Mouse (Mus musculus) limb, embryonic 14.5 days (tissue): Measurements from ENCODE around the gene Tmco4. TPM values are rescaled to one million over a fixed set of nuclear protein-coding genes. Genes with fewer than 3 reads are reported as not detected.

Source experiments
- ATAC-seq: fragments of 200-750 bp; cut with Nextera tagmentation; 2 replicates; pipeline ENCODE4 v1.8.0; 2017; ENCODE audit warnings: low read depth, moderate number of reproducible peaks, moderate TSS enrichment; ENCODE audit not compliant: low FRiP score
- DNase-seq: peaks from one replicate; pipeline ENCODE4 v3.0.0-alpha.2; 2015; ENCODE audit warnings: low spot score
- H3K27ac ChIP-seq: fragments of 300-500 bp; sonication (generic); replicated peaks from 2 replicates; pipeline ENCODE4 v1.5.1; 2014; ENCODE audit warnings: low read depth, mild to moderate bottlenecking, low read length, moderate library complexity, mixed read lengths
- H3K27me3 ChIP-seq: fragments of 300-500 bp; sonication (generic); 2 replicates; pipeline ENCODE4 v1.6.1; 2014; ENCODE audit warnings: low read length, mixed read lengths; ENCODE audit not compliant: control insufficient read depth, insufficient read depth
- H3K36me3 ChIP-seq: fragments of 300-500 bp; sonication (generic); 2 replicates; pipeline ENCODE4 v1.6.1; 2014; ENCODE audit warnings: mild to moderate bottlenecking, low read length, moderate library complexity, mixed read lengths; ENCODE audit not compliant: control insufficient read depth, insufficient read depth
- H3K4me1 ChIP-seq: fragments of 300-500 bp; sonication (generic); 2 replicates; pipeline ENCODE4 v1.6.1; 2014; ENCODE audit warnings: antibody characterized with exemption, low read length, mixed read lengths; ENCODE audit not compliant: control insufficient read depth, insufficient read depth
- H3K4me2 ChIP-seq: fragments of 300-500 bp; sonication (generic); replicated peaks from 2 replicates; pipeline ENCODE4 v1.6.1; 2014; ENCODE audit warnings: low read depth, mild to moderate bottlenecking, low read length, moderate library complexity; ENCODE audit not compliant: severe bottlenecking
- H3K4me3 ChIP-seq: fragments of 300-500 bp; sonication (generic); replicated peaks from 2 replicates; pipeline ENCODE4 v1.5.1; 2014; ENCODE audit warnings: low read length
- H3K9ac ChIP-seq: fragments of 300-500 bp; sonication (generic); 2 replicates; pipeline ENCODE4 v1.6.1; 2014; ENCODE audit warnings: mild to moderate bottlenecking, low read depth, low read length, moderate library complexity; ENCODE audit not compliant: severe bottlenecking
- H3K9me3 ChIP-seq: fragments of 300-500 bp; sonication (generic); 2 replicates; pipeline ENCODE4 v1.6.1; 2016; ENCODE audit warnings: low read length; ENCODE audit not compliant: control insufficient read depth
- POLR2A ChIP-seq: fragments of 200-500 bp; IDR thresholded peaks from 2 replicates; pipeline ENCODE4 v1.8.0; 2012; ENCODE audit warnings: inconsistent platforms, mild to moderate bottlenecking, moderate library complexity, borderline replicate concordance; ENCODE audit not compliant: insufficient read depth, insufficient read length; ENCODE audit errors: extremely low read depth
- WGBS: fragments of 180-500 bp; shearing (Covaris S2); extraction: QIAGEN DNeasy Blood & Tissue Kit; methylation state at CpG from one replicate; pipeline ENCODE4 v1.1.7; 2014; 5-methylcytosine and 5-hydroxymethylcytosine counted together
- polyA plus RNA-seq, 2 experiments: library from polyadenylated mRNA; depleted of rRNA in 1 of 2; stranded (reverse) in 1 of 2; unstranded in 1 of 2; fragments of >200 nt; fragmentation: Nextera tagmentation in 1 of 2; extraction: Ambion mirVana in 1 of 2; gene quantifications; 2 replicates each; pipeline versions ENCODE4 v1.2.1 to v1.2.3; 2012 to 2014

The Tmco4 gene
- polyA plus RNA-seq, 2 experiments: 4.2 to 4.7 TPM

GRCm38 (mm10) chr4:138939481-138939880, 33.2 kb upstream of the Tmco4 start:
- ATAC-seq: no peak
- H3K4me3 ChIP-seq: no peak overlapping the region
- H3K4me2 ChIP-seq: no peak overlapping the region
- no peak overlapping the region for H3K27ac ChIP-seq
- no peak for TF ChIP-seq POLR2A
- no peak overlapping the region for H3K9ac ChIP-seq
- 68% methylated on average over 4 of the region's 4 CpGs for WGBS
- H3K27me3 ChIP-seq: no peaks in the 10 kb centered on the region
- DNase-seq: no peak
- peaks cover 12% of the 10 kb centered on the region for H3K4me1 ChIP-seq
- no peaks in the 10 kb centered on the region for H3K9me3 ChIP-seq
- no peaks in the 10 kb centered on the region for H3K36me3 ChIP-seq

DNA sequence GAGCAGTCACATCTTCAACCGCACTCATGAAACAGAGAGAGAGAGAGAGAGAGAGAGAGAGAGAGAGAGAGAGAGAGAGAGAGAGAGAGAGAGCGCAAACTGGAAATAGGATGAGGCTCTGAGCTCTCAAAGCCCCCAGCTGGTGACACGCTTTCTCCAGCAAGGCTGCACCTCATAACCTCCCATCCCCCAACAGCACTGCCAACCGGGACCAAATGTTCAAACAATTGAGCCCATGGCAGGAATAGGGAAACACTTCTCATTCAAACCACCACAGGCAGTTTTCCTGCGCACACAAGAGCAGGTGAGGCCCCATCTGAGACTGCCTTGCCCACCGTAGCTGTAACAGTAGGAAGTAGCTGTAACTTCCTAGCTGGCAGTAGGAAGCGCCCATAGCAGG, 31.3 kb upstream of the Tmco4 start:
- no peaks in the 10 kb centered on the region for H3K36me3 ChIP-seq
- H3K4me1 ChIP-seq: peaks cover 12% of the 10 kb centered on the region
- no peaks in the 10 kb centered on the region for H3K27me3 ChIP-seq
- no peak overlapping the region for H3K4me3 ChIP-seq
- no peak for TF ChIP-seq POLR2A
- H3K9ac ChIP-seq: no peak overlapping the region
- H3K9me3 ChIP-seq: no peaks in the 10 kb centered on the region
- ATAC-seq: peak; percentile 32; the same call in 1 of the 2 replicates
- peak; percentile 38 for DNase-seq
- WGBS: 21% methylated on average over 7 of the region's 7 CpGs
- no peak overlapping the region for H3K4me2 ChIP-seq
- peak overlapping the region; percentile 70; the same call in 1 of the 2 replicates for H3K27ac ChIP-seq

DNA sequence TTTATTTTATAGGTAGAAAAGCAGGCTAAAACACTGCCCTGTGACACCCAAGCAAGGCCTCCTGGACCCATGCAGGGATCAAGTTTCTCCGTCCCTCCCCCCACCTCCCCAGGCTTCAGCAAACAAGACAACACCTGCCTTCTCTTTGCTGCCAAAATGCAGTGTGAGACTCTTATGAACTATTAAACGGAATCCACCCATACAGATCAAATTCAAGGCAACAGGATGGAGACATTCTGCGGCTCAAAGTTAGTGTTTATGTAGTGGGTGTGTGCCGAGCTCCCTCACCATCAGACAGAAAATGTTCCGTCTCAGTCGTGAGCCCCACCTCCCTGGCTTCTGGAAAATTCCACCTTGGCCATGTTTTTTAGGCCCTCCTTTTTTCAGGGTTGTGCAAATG, 30.7 kb upstream of the Tmco4 start:
- no peak overlapping the region for H3K9ac ChIP-seq
- WGBS: 9% methylated on average over 6 of the region's 6 CpGs
- ATAC-seq (peak; percentile 77; the same call in 1 of the 2 replicates), DNase-seq (peak; percentile 59)
- H3K4me1 ChIP-seq: peaks cover 12% of the 10 kb centered on the region
- TF ChIP-seq POLR2A: no peak
- peak overlapping the region; percentile 70 for H3K27ac ChIP-seq
- H3K4me2 ChIP-seq: no peak overlapping the region
- H3K36me3 ChIP-seq: no peaks in the 10 kb centered on the region
- H3K27me3 ChIP-seq: no peaks in the 10 kb centered on the region
- no peak overlapping the region for H3K4me3 ChIP-seq
- no peaks in the 10 kb centered on the region for H3K9me3 ChIP-seq

DNA sequence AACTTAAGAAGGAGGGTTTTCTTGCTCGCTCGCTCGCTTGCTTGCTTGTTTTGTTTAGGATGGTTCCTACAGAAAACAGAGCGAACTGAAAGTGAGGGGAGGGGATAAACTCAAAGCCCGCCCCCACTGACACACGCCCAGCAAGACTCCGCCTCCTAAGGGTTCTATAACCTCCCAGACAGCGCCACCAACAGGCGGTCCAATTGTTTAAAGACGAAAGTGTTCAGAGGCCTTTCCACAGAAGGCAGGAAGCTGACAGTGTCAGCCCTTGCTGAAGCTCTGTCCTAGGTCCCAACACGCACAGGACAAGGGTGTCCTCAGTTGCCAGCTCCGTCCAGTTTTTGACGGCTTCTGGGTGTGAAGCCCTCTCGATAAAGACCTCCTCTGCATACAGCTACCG, 29.0 kb upstream of the Tmco4 start:
- TF ChIP-seq POLR2A: no peak
- peak; percentile 80 for DNase-seq
- Histone ChIP-seq H3K4me3 (no peak overlapping the region), H3K27ac (no peak overlapping the region), H3K36me3 (no peaks in the 10 kb centered on the region), H3K9me3 (no peaks in the 10 kb centered on the region), H3K4me2 (no peak overlapping the region; the same call in 1 of the 2 replicates), H3K4me1 (peaks cover 12% of the 10 kb centered on the region), H3K27me3 (no peaks in the 10 kb centered on the region), H3K9ac (no peak overlapping the region)
- WGBS: 34% methylated on average over 15 of the region's 15 CpGs
- ATAC-seq: no peak

GRCm38 (mm10) chr4:138948257-138948656, 24.4 kb upstream of the Tmco4 start:
- 90% methylated on average over 2 of the region's 2 CpGs for WGBS
- DNase-seq: no peak
- Histone ChIP-seq H3K27me3 (no peaks in the 10 kb centered on the region), H3K4me3 (no peak overlapping the region), H3K4me1 (no peaks in the 10 kb centered on the region), H3K36me3 (no peaks in the 10 kb centered on the region), H3K9me3 (no peaks in the 10 kb centered on the region), H3K27ac (no peak overlapping the region), H3K4me2 (no peak overlapping the region), H3K9ac (no peak overlapping the region)
- no peak for ATAC-seq
- TF ChIP-seq POLR2A: no peak

GRCm38 (mm10) chr4:138958612-138959011, 14.1 kb upstream of the Tmco4 start:
- H3K4me2 ChIP-seq: no peak overlapping the region
- no peak for ATAC-seq
- no peak overlapping the region for H3K4me3 ChIP-seq
- DNase-seq: no peak
- no peaks in the 10 kb centered on the region for H3K36me3 ChIP-seq
- TF ChIP-seq POLR2A: no peak
- no peaks in the 10 kb centered on the region for H3K4me1 ChIP-seq
- H3K9ac ChIP-seq: no peak overlapping the region
- no peaks in the 10 kb centered on the region for H3K27me3 ChIP-seq
- H3K27ac ChIP-seq: no peak overlapping the region
- H3K9me3 ChIP-seq: no peaks in the 10 kb centered on the region
- 86% methylated on average over 9 of the region's 9 CpGs for WGBS
